Mouse (Mus musculus): ENCODE data around the gene Wnt3a.

Gene Wnt3a

GRCm38 (mm10) chr11:59290702-59291303 lies at the start of gene Wnt3a:
Gene Wnt3a, minus strand, starts transcription at chr11:59290752.
- DNase-seq (ENCODE audit: low read depth, low spot score): no peak

GRCm38 (mm10) chr11:59338736-59339120 lies 48.2 kb upstream of the Wnt3a start:
- no peak for DNase-seq (ENCODE audit: low read depth, low spot score)

- peak; percentile 16 for DNase-seq (ENCODE audit: low read depth, low spot score)
Observed at GRCm38 (mm10) chr11:59337955-59338735, 47.6 kb upstream of the Wnt3a start.

GRCm38 (mm10) chr11:59336381-59336780 lies 45.8 kb upstream of the Wnt3a start:
- DNase-seq (ENCODE audit: low read depth, low spot score): no peak

- no peak for DNase-seq (ENCODE audit: low read depth, low spot score)
Observed at GRCm38 (mm10) chr11:59335942-59336341, 45.4 kb upstream of the Wnt3a start.

GRCm38 (mm10) chr11:59335150-59335549 lies 44.6 kb upstream of the Wnt3a start:
- peak; percentile 26 for DNase-seq (ENCODE audit: low read depth, low spot score)

- DNase-seq (ENCODE audit: low read depth, low spot score): no peak
Observed at GRCm38 (mm10) chr11:59332938-59333337, 42.4 kb upstream of the Wnt3a start.

GRCm38 (mm10) chr11:59331167-59331869 lies 40.8 kb upstream of the Wnt3a start:
- DNase-seq (ENCODE audit: low read depth, low spot score): no peak

GRCm38 (mm10) chr11:59330560-59330959 lies 40.0 kb upstream of the Wnt3a start:
- DNase-seq (ENCODE audit: low read depth, low spot score): peak; percentile 80

- DNase-seq (ENCODE audit: low read depth, low spot score): no peak
Observed at GRCm38 (mm10) chr11:59329616-59330015, 39.1 kb upstream of the Wnt3a start.

GRCm38 (mm10) chr11:59327625-59328024 lies 37.1 kb upstream of the Wnt3a start:
- DNase-seq (ENCODE audit: low read depth, low spot score): no peak

- no peak for DNase-seq (ENCODE audit: low read depth, low spot score)
Observed at GRCm38 (mm10) chr11:59324777-59325176, 34.2 kb upstream of the Wnt3a start.

- no peak for DNase-seq (ENCODE audit: low read depth, low spot score)
Observed at GRCm38 (mm10) chr11:59322988-59323387, 32.4 kb upstream of the Wnt3a start.

GRCm38 (mm10) chr11:59316517-59316916 lies 26.0 kb upstream of the Wnt3a start:
- DNase-seq (ENCODE audit: low read depth, low spot score): no peak

GRCm38 (mm10) chr11:59313944-59314343 lies 23.4 kb upstream of the Wnt3a start:
- no peak for DNase-seq (ENCODE audit: low read depth, low spot score)

GRCm38 (mm10) chr11:59313029-59313811 lies 22.7 kb upstream of the Wnt3a start:
- no peak for DNase-seq (ENCODE audit: low read depth, low spot score)

- no peak for DNase-seq (ENCODE audit: low read depth, low spot score)
Observed at GRCm38 (mm10) chr11:59312501-59312900, 21.9 kb upstream of the Wnt3a start.

GRCm38 (mm10) chr11:59312060-59312459 lies 21.5 kb upstream of the Wnt3a start:
- no peak for DNase-seq (ENCODE audit: low read depth, low spot score)

- DNase-seq (ENCODE audit: low read depth, low spot score): no peak
Observed at GRCm38 (mm10) chr11:59309976-59310375, 19.4 kb upstream of the Wnt3a start.

GRCm38 (mm10) chr11:59309106-59309805 lies 18.7 kb upstream of the Wnt3a start:
- DNase-seq (ENCODE audit: low read depth, low spot score): peak; percentile 89

- no peak for DNase-seq (ENCODE audit: low read depth, low spot score)
Observed at GRCm38 (mm10) chr11:59308625-59309024, 18.1 kb upstream of the Wnt3a start.

All from skeletal muscle tissue, adult 2 months (tissue).